Mouse (Mus musculus) gastrocnemius, postnatal 4 days (tissue): Measurements from ENCODE around the gene Sox1. TPM values are rescaled to one million over a fixed set of nuclear protein-coding genes. Genes with fewer than 3 reads are reported as not detected.

ENCODE experiments used
- DNase-seq, 2 experiments: peaks; one replicate each; pipeline ENCODE4 v3.0.0; 2021 to 2022; ENCODE audit warnings: low spot score in 2 of 2, mixed read lengths in 2 of 2
- long read RNA-seq, 2 experiments: library from polyadenylated mRNA; stranded (forward); transcript quantifications; one replicate each; pipeline ENCODE4 v2.0.0; 2021
- total RNA-seq, 2 experiments: library from RNA; stranded (reverse); gene quantifications; 2 replicates each; pipeline ENCODE4 v1.2.3; 2021

The Sox1 gene
- total RNA-seq, result not detected
- long read RNA-seq, experiment 1, result 0 reads
- long read RNA-seq, experiment 2, result 0 reads

GRCm38 (mm10) chr8:12395071-12396031 is at the start of gene Sox1:
Gene Sox1, plus strand, starts transcription at chr8:12395295.
- no peak for DNase-seq

GRCm38 (mm10) chr8:12345881-12346280 is 49.2 kb upstream of the Sox1 start:
- no peak for DNase-seq

- DNase-seq, result no peak
Measured at GRCm38 (mm10) chr8:12346870-12347269, 48.2 kb upstream of the Sox1 start.

- DNase-seq, result no peak
Measured at GRCm38 (mm10) chr8:12348306-12348705, 46.8 kb upstream of the Sox1 start.

GRCm38 (mm10) chr8:12349591-12349990 is 45.5 kb upstream of the Sox1 start:
- DNase-seq, result no peak

- no peak for DNase-seq
Measured at GRCm38 (mm10) chr8:12351121-12351520, 44.0 kb upstream of the Sox1 start.

- no peak for DNase-seq
Measured at GRCm38 (mm10) chr8:12354406-12355025, 40.6 kb upstream of the Sox1 start.

GRCm38 (mm10) chr8:12368161-12368560 is 26.9 kb upstream of the Sox1 start:
- no peak for DNase-seq

- DNase-seq, result no peak
Measured at GRCm38 (mm10) chr8:12368856-12369255, 26.2 kb upstream of the Sox1 start.

GRCm38 (mm10) chr8:12381111-12381510 is 14.0 kb upstream of the Sox1 start:
- DNase-seq, result no peak

- no peak for DNase-seq
Measured at GRCm38 (mm10) chr8:12382707-12383561, 12.2 kb upstream of the Sox1 start.

GRCm38 (mm10) chr8:12383979-12384890 is 10.9 kb upstream of the Sox1 start:
- no peak for DNase-seq

GRCm38 (mm10) chr8:12384996-12385685 is 10.0 kb upstream of the Sox1 start:
- no peak for DNase-seq

- DNase-seq, result no peak
Measured at GRCm38 (mm10) chr8:12385686-12386488, 9.2 kb upstream of the Sox1 start.

GRCm38 (mm10) chr8:12386530-12387222 is 8.4 kb upstream of the Sox1 start:
- DNase-seq, result no peak

GRCm38 (mm10) chr8:12387223-12387860 is 7.8 kb upstream of the Sox1 start:
- no peak for DNase-seq

- DNase-seq, result no peak
Measured at GRCm38 (mm10) chr8:12387901-12388300, 7.2 kb upstream of the Sox1 start.
